Mouse (Mus musculus): ENCODE data around the gene Mdk. TPM values are rescaled to one million over a fixed set of nuclear protein-coding genes. Genes with fewer than 3 reads are reported as not detected.

Gene Mdk
- polyA plus RNA-seq, 1 experiment from 2014 or later = 654 TPM

- ATAC-seq (ENCODE audit: extremely low read depth, insufficient number of reproducible peaks, low FRiP score, low TSS enrichment) = no peak
- WGBS = 81% methylated on average over 5 of the region's 5 CpGs
Measured at GRCm38 (mm10) chr2:91902336-91902735, 29.8 kb downstream of the Mdk start.

GRCm38 (mm10) chr2:91900431-91900830, 31.7 kb downstream of the Mdk start:
- 0 out of 2 replicates have a peak, but pooled peaks cover 4% of the 10 kb centered on the region for H3K4me1 ChIP-seq
- peaks cover 26% of the 10 kb centered on the region for H3K36me3 ChIP-seq
- H3K27me3 ChIP-seq (replicated peaks) = no peaks in the 10 kb centered on the region
- H3K4me3 ChIP-seq = no peak overlapping the region
- H3K4me2 ChIP-seq = no peak overlapping the region
- H3K27ac ChIP-seq (replicated peaks) = no peak overlapping the region
- no peak overlapping the region for H3K9ac ChIP-seq
- H3K9me3 ChIP-seq = no peaks in the 10 kb centered on the region
- no peak for ATAC-seq (ENCODE audit: extremely low read depth, insufficient number of reproducible peaks, low FRiP score, low TSS enrichment)
- WGBS = 84% methylated on average over 8 of the region's 8 CpGs

More at GRCm38 (mm10) chr2:91902336-91902735, 29.8 kb downstream of the Mdk start:
- no peak overlapping the region for H3K4me2 ChIP-seq
- H3K27ac ChIP-seq (replicated peaks) = no peak overlapping the region
- no peaks in the 10 kb centered on the region for H3K9me3 ChIP-seq
- peaks cover 28% of the 10 kb centered on the region for H3K36me3 ChIP-seq
- H3K4me3 ChIP-seq = no peak overlapping the region
- H3K9ac ChIP-seq = no peak overlapping the region
- no peaks in the 10 kb centered on the region for H3K27me3 ChIP-seq (replicated peaks)
- H3K4me1 ChIP-seq = 0 out of 2 replicates have a peak, but pooled peaks cover 4% of the 10 kb centered on the region

- WGBS = 85% methylated on average over 3 of the region's 3 CpGs
- Histone ChIP-seq H3K4me1 (no peaks in the 10 kb centered on the region), H3K4me3 (no peak overlapping the region)
Measured at GRCm38 (mm10) chr2:91899141-91899540, 33.0 kb downstream of the Mdk start.

GRCm38 (mm10) chr2:91897968-91898367, 34.1 kb downstream of the Mdk start:
- H3K4me3 ChIP-seq = no peak overlapping the region
- H3K9ac ChIP-seq = no peak overlapping the region
- peaks cover 43% of the 10 kb centered on the region for H3K36me3 ChIP-seq
- H3K27me3 ChIP-seq (replicated peaks) = no peaks in the 10 kb centered on the region
- no peak overlapping the region for H3K27ac ChIP-seq (replicated peaks)
- H3K4me1 ChIP-seq = no peaks in the 10 kb centered on the region
- no peak overlapping the region for H3K4me2 ChIP-seq
- no peak for ATAC-seq (ENCODE audit: extremely low read depth, insufficient number of reproducible peaks, low FRiP score, low TSS enrichment)
- no peaks in the 10 kb centered on the region for H3K9me3 ChIP-seq

More at GRCm38 (mm10) chr2:91899141-91899540, 33.0 kb downstream of the Mdk start:
- no peaks in the 10 kb centered on the region for H3K27me3 ChIP-seq (replicated peaks)
- ATAC-seq (ENCODE audit: extremely low read depth, insufficient number of reproducible peaks, low FRiP score, low TSS enrichment) = no peak
- H3K4me2 ChIP-seq = no peak overlapping the region
- H3K9me3 ChIP-seq = no peaks in the 10 kb centered on the region
- no peak overlapping the region for H3K27ac ChIP-seq (replicated peaks)
- H3K36me3 ChIP-seq = peaks cover 33% of the 10 kb centered on the region
- no peak overlapping the region for H3K9ac ChIP-seq

- WGBS = 95% methylated on average over 3 of the region's 3 CpGs
- ATAC-seq (ENCODE audit: extremely low read depth, insufficient number of reproducible peaks, low FRiP score, low TSS enrichment) = no peak
Measured at GRCm38 (mm10) chr2:91895401-91895800, 36.7 kb downstream of the Mdk start.

GRCm38 (mm10) chr2:91894716-91895115, 37.4 kb downstream of the Mdk start:
- Histone ChIP-seq H3K4me2 (no peak overlapping the region), H3K27ac (replicated peaks) (no peak overlapping the region), H3K27me3 (replicated peaks) (no peaks in the 10 kb centered on the region), H3K36me3 (peaks cover 27% of the 10 kb centered on the region), H3K9ac (no peak overlapping the region), H3K9me3 (no peaks in the 10 kb centered on the region), H3K4me3 (no peak overlapping the region), H3K4me1 (no peaks in the 10 kb centered on the region)
- ATAC-seq (ENCODE audit: extremely low read depth, insufficient number of reproducible peaks, low FRiP score, low TSS enrichment) = no peak
- WGBS = 89% methylated on average over 3 of the region's 3 CpGs

More at GRCm38 (mm10) chr2:91895401-91895800, 36.7 kb downstream of the Mdk start:
- H3K36me3 ChIP-seq = peaks cover 28% of the 10 kb centered on the region
- no peak overlapping the region for H3K4me2 ChIP-seq
- H3K4me3 ChIP-seq = no peak overlapping the region
- H3K9ac ChIP-seq = no peak overlapping the region
- no peaks in the 10 kb centered on the region for H3K27me3 ChIP-seq (replicated peaks)
- no peaks in the 10 kb centered on the region for H3K9me3 ChIP-seq
- no peak overlapping the region for H3K27ac ChIP-seq (replicated peaks)
- H3K4me1 ChIP-seq = no peaks in the 10 kb centered on the region

GRCm38 (mm10) chr2:91884616-91885015, 47.5 kb downstream of the Mdk start:
- H3K4me3 ChIP-seq = no peak overlapping the region
- no peak overlapping the region for H3K4me2 ChIP-seq
- H3K9ac ChIP-seq = no peak overlapping the region
- no peak for ATAC-seq (ENCODE audit: extremely low read depth, insufficient number of reproducible peaks, low FRiP score, low TSS enrichment)
- WGBS = 74% methylated on average over 4 of the region's 4 CpGs
- H3K27me3 ChIP-seq (replicated peaks) = no peaks in the 10 kb centered on the region
- no peaks in the 10 kb centered on the region for H3K4me1 ChIP-seq
- H3K36me3 ChIP-seq = peaks cover 30% of the 10 kb centered on the region
- no peak overlapping the region for H3K27ac ChIP-seq (replicated peaks)
- no peaks in the 10 kb centered on the region for H3K9me3 ChIP-seq

- no peaks in the 10 kb centered on the region for H3K9me3 ChIP-seq
- H3K27ac ChIP-seq (replicated peaks) = no peak overlapping the region
- no peaks in the 10 kb centered on the region for H3K27me3 ChIP-seq (replicated peaks)
- peaks cover under 1% of the 10 kb centered on the region; the same call in 1 of the 2 replicates for H3K4me1 ChIP-seq
- no peak overlapping the region for H3K4me2 ChIP-seq
- H3K9ac ChIP-seq = no peak overlapping the region
- 66% methylated on average over 4 of the region's 4 CpGs for WGBS
- no peak for ATAC-seq (ENCODE audit: extremely low read depth, insufficient number of reproducible peaks, low FRiP score, low TSS enrichment)
- no peak overlapping the region for H3K4me3 ChIP-seq
- H3K36me3 ChIP-seq = peaks cover 27% of the 10 kb centered on the region
Measured at GRCm38 (mm10) chr2:91883961-91884360, 48.1 kb downstream of the Mdk start.

Small RNAs within 50 kb of the gene (microRNA-seq; reads per million reads assigned to microRNA genes)
- not detected for gene Mir6999

Other genes starting within 250 kb of the Mdk start
- 18.7 and 20.6 TPM in 2 replicates for gene Atg13, start 221.7 kb downstream of the Mdk start, polyA plus RNA-seq (2015; fragmentation: Nextera tagmentation; extraction: Ambion mirVana)
- 10.0 and 11.8 TPM in 2 replicates for gene Harbi1, start 221.4 kb downstream of the Mdk start, polyA plus RNA-seq (2015; fragmentation: Nextera tagmentation; extraction: Ambion mirVana)
- 9.8 and 10.4 TPM in 2 replicates for gene Ambra1, start 202.2 kb downstream of the Mdk start, polyA plus RNA-seq (2015; fragmentation: Nextera tagmentation; extraction: Ambion mirVana)
- gene Chrm4, start 5.0 kb downstream of the Mdk start, polyA plus RNA-seq (2015; fragmentation: Nextera tagmentation; extraction: Ambion mirVana) = not detected in 2 replicates
- gene Gm9821, start 13.4 kb upstream of the Mdk start, polyA plus RNA-seq (2015; fragmentation: Nextera tagmentation; extraction: Ambion mirVana) = 1.6 and 2.2 TPM in 2 replicates
- gene Dgkz, start 43.6 kb upstream of the Mdk start, polyA plus RNA-seq (2015; fragmentation: Nextera tagmentation; extraction: Ambion mirVana) = 37.9 and 43.4 TPM in 2 replicates
- 6.9 and 9.0 TPM in 2 replicates for gene Creb3l1, start 92.2 kb upstream of the Mdk start, polyA plus RNA-seq (2015; fragmentation: Nextera tagmentation; extraction: Ambion mirVana)
- 20.6 and 23.8 TPM in 2 replicates for gene Phf21a, start 160.8 kb upstream of the Mdk start, polyA plus RNA-seq (2015; fragmentation: Nextera tagmentation; extraction: Ambion mirVana)